Mouse (Mus musculus): ENCODE results near the gene Rab37. TPM values are rescaled to one million over a fixed set of nuclear protein-coding genes. Genes with fewer than 3 reads are reported as not detected.
A peak's percentile ranks its signal among the peaks of the same experiment; 100 is the strongest.

Rab37 gene
- polyA plus RNA-seq, 1 experiment from 2014 or later: 1.4 TPM

- WGBS: 83% methylated on average over 7 of the region's 7 CpGs
- DNase-seq (ENCODE audit: low spot score): no peak
- H3K4me3 ChIP-seq: no peak overlapping the region
- H3K36me3 ChIP-seq: no peaks in the 10 kb centered on the region
- peaks cover 51% of the 10 kb centered on the region for H3K27me3 ChIP-seq (ENCODE audit: insufficient read depth, poor library complexity, severe bottlenecking)
- H3K27ac ChIP-seq: no peak overlapping the region
- H3K4me1 ChIP-seq (replicated peaks): peaks cover 35% of the 10 kb centered on the region
- H3K9me3 ChIP-seq: no peaks in the 10 kb centered on the region
Observed at GRCm38 (mm10) chr11:115075407-115075806, 15.8 kb upstream of the Rab37 start.

- 76% methylated on average over 5 of the region's 5 CpGs for whole genome bisulfite sequencing
- H3K36me3 ChIP-seq: no peaks in the 10 kb centered on the region
- H3K9me3 ChIP-seq: no peaks in the 10 kb centered on the region
- peaks cover 30% of the 10 kb centered on the region for H3K4me1 ChIP-seq (replicated peaks)
- no peak overlapping the region for H3K4me3 ChIP-seq
- DNase-seq (ENCODE audit: low spot score): no peak
- peaks cover 46% of the 10 kb centered on the region for H3K27me3 ChIP-seq (ENCODE audit: insufficient read depth, poor library complexity, severe bottlenecking)
- H3K27ac ChIP-seq: no peak overlapping the region
Observed at GRCm38 (mm10) chr11:115075859-115076258, 15.4 kb upstream of the Rab37 start.

- no peak overlapping the region for H3K27ac ChIP-seq
- DNase-seq (ENCODE audit: low spot score): no peak
- H3K36me3 ChIP-seq: no peaks in the 10 kb centered on the region
- H3K27me3 ChIP-seq (ENCODE audit: insufficient read depth, poor library complexity, severe bottlenecking): peaks cover 48% of the 10 kb centered on the region
- H3K4me1 ChIP-seq (replicated peaks): peaks cover 15% of the 10 kb centered on the region
- WGBS: 95% methylated on average over 1 of the region's 1 CpGs
- H3K9me3 ChIP-seq: no peaks in the 10 kb centered on the region
- no peak overlapping the region for H3K4me3 ChIP-seq
Observed at GRCm38 (mm10) chr11:115077436-115077835, 13.8 kb upstream of the Rab37 start.

- H3K4me3 ChIP-seq: no peak overlapping the region
- H3K9me3 ChIP-seq: no peaks in the 10 kb centered on the region
- peaks cover 41% of the 10 kb centered on the region for H3K27me3 ChIP-seq (ENCODE audit: insufficient read depth, poor library complexity, severe bottlenecking)
- 87% methylated on average over 5 of the region's 5 CpGs for WGBS
- no peaks in the 10 kb centered on the region for H3K36me3 ChIP-seq
- DNase-seq (ENCODE audit: low spot score): no peak
- H3K4me1 ChIP-seq (replicated peaks): peaks cover 8% of the 10 kb centered on the region
- H3K27ac ChIP-seq: no peak overlapping the region
Observed at GRCm38 (mm10) chr11:115078680-115079079, 12.6 kb upstream of the Rab37 start.

GRCm38 (mm10) chr11:115080886-115081285, 10.3 kb upstream of the Rab37 start:
- Histone ChIP-seq H3K27me3 (ENCODE audit: insufficient read depth, poor library complexity, severe bottlenecking) (peaks cover 38% of the 10 kb centered on the region), H3K9me3 (no peaks in the 10 kb centered on the region)

GRCm38 (mm10) chr11:115081373-115081772, 9.9 kb upstream of the Rab37 start:
- no peak overlapping the region for H3K4me3 ChIP-seq
- no peak overlapping the region for H3K27ac ChIP-seq
- no peaks in the 10 kb centered on the region for H3K9me3 ChIP-seq
- no peaks in the 10 kb centered on the region for H3K36me3 ChIP-seq
- DNase-seq (ENCODE audit: low spot score): no peak
- H3K4me1 ChIP-seq (replicated peaks): peaks cover 22% of the 10 kb centered on the region
- WGBS: 72% methylated on average over 3 of the region's 3 CpGs
- H3K27me3 ChIP-seq (ENCODE audit: insufficient read depth, poor library complexity, severe bottlenecking): peaks cover 33% of the 10 kb centered on the region

More at GRCm38 (mm10) chr11:115080886-115081285, 10.3 kb upstream of the Rab37 start:
- peak; percentile 47 for DNase-seq (ENCODE audit: low spot score)
- 0 out of 2 replicates have a peak overlapping the region, but pooled peaks have one; percentile 16 for H3K27ac ChIP-seq
- H3K4me1 ChIP-seq (replicated peaks): peaks cover 22% of the 10 kb centered on the region
- no peak overlapping the region for H3K4me3 ChIP-seq
- H3K36me3 ChIP-seq: no peaks in the 10 kb centered on the region
- 37% methylated on average over 13 of the region's 13 CpGs for WGBS

GRCm38 (mm10) chr11:115082196-115082595, 9.0 kb upstream of the Rab37 start:
- H3K36me3 ChIP-seq: no peaks in the 10 kb centered on the region
- no peaks in the 10 kb centered on the region for H3K9me3 ChIP-seq
- H3K27me3 ChIP-seq (ENCODE audit: insufficient read depth, poor library complexity, severe bottlenecking): peaks cover 27% of the 10 kb centered on the region
- H3K4me3 ChIP-seq: no peak overlapping the region
- H3K4me1 ChIP-seq (replicated peaks): peaks cover 22% of the 10 kb centered on the region
- no peak overlapping the region for H3K27ac ChIP-seq
- DNase-seq (ENCODE audit: low spot score): no peak
- 78% methylated on average over 6 of the region's 6 CpGs for WGBS

- H3K36me3 ChIP-seq: no peaks in the 10 kb centered on the region
- H3K4me3 ChIP-seq: no peak overlapping the region
- H3K9me3 ChIP-seq: no peaks in the 10 kb centered on the region
- peaks cover 22% of the 10 kb centered on the region for H3K4me1 ChIP-seq (replicated peaks)
- H3K27me3 ChIP-seq (ENCODE audit: insufficient read depth, poor library complexity, severe bottlenecking): peaks cover 27% of the 10 kb centered on the region
- peak; percentile 75 for DNase-seq (ENCODE audit: low spot score)
- 50% methylated on average over 18 of the region's 18 CpGs for WGBS
- H3K27ac ChIP-seq: 0 out of 2 replicates have a peak overlapping the region, but pooled peaks have one; percentile 19
Observed at GRCm38 (mm10) chr11:115083376-115084139, 7.7 kb upstream of the Rab37 start.

GRCm38 (mm10) chr11:115084595-115084994, 6.6 kb upstream of the Rab37 start:
- 0 out of 2 replicates have a peak overlapping the region, but pooled peaks have one; percentile 3 for H3K4me3 ChIP-seq
- H3K27me3 ChIP-seq (ENCODE audit: insufficient read depth, poor library complexity, severe bottlenecking): peaks cover 30% of the 10 kb centered on the region
- no peaks in the 10 kb centered on the region for H3K36me3 ChIP-seq
- no peaks in the 10 kb centered on the region for H3K9me3 ChIP-seq
- H3K4me1 ChIP-seq (replicated peaks): peaks cover 26% of the 10 kb centered on the region
- DNase-seq (ENCODE audit: low spot score): no peak
- no peak overlapping the region for H3K27ac ChIP-seq
- WGBS: 33% methylated on average over 12 of the region's 12 CpGs

- H3K9me3 ChIP-seq: no peaks in the 10 kb centered on the region
- no peak for DNase-seq (ENCODE audit: low spot score)
- H3K4me3 ChIP-seq: no peak overlapping the region
- peaks cover 31% of the 10 kb centered on the region for H3K27me3 ChIP-seq (ENCODE audit: insufficient read depth, poor library complexity, severe bottlenecking)
- WGBS: 54% methylated on average over 8 of the region's 8 CpGs
- no peak overlapping the region for H3K27ac ChIP-seq
- no peaks in the 10 kb centered on the region for H3K36me3 ChIP-seq
- H3K4me1 ChIP-seq (replicated peaks): peaks cover 26% of the 10 kb centered on the region
Observed at GRCm38 (mm10) chr11:115085064-115085463, 6.2 kb upstream of the Rab37 start.

GRCm38 (mm10) chr11:115086213-115086612, 5.0 kb upstream of the Rab37 start:
- no peaks in the 10 kb centered on the region for H3K9me3 ChIP-seq
- peaks cover 27% of the 10 kb centered on the region for H3K4me1 ChIP-seq (replicated peaks)
- no peak for DNase-seq (ENCODE audit: low spot score)
- no peaks in the 10 kb centered on the region for H3K36me3 ChIP-seq
- H3K27ac ChIP-seq: no peak overlapping the region
- WGBS: 66% methylated on average over 7 of the region's 7 CpGs
- H3K27me3 ChIP-seq (ENCODE audit: insufficient read depth, poor library complexity, severe bottlenecking): peaks cover 43% of the 10 kb centered on the region
- no peak overlapping the region for H3K4me3 ChIP-seq

GRCm38 (mm10) chr11:115089853-115090252, 1.4 kb upstream of the Rab37 start:
- Histone ChIP-seq H3K36me3 (no peaks in the 10 kb centered on the region), H3K9me3 (0 out of 2 replicates have a peak, but pooled peaks cover 3% of the 10 kb centered on the region), H3K27ac (no peak overlapping the region), H3K4me1 (replicated peaks) (peaks cover 22% of the 10 kb centered on the region), H3K4me3 (no peak overlapping the region), H3K27me3 (ENCODE audit: insufficient read depth, poor library complexity, severe bottlenecking) (peaks cover 40% of the 10 kb centered on the region)
- 68% methylated on average over 6 of the region's 6 CpGs for WGBS
- DNase-seq (ENCODE audit: low spot score): no peak

- Histone ChIP-seq H3K27me3 (ENCODE audit: insufficient read depth, poor library complexity, severe bottlenecking) (peaks cover 36% of the 10 kb centered on the region), H3K4me1 (replicated peaks) (peaks cover 16% of the 10 kb centered on the region), H3K36me3 (no peaks in the 10 kb centered on the region), H3K27ac (no peak overlapping the region), H3K4me3 (peak overlapping the region; percentile 50), H3K9me3 (0 out of 2 replicates have a peak, but pooled peaks cover 3% of the 10 kb centered on the region)
- no peak for DNase-seq (ENCODE audit: low spot score)
- 21% methylated on average over 4 of the region's 4 CpGs for WGBS
Observed at GRCm38 (mm10) chr11:115092140-115092539, 909 bp downstream of the Rab37 start.

All from hindbrain, embryonic 10.5 days (tissue).